Mouse (Mus musculus): ENCODE measurements around the gene En2.

DNA sequence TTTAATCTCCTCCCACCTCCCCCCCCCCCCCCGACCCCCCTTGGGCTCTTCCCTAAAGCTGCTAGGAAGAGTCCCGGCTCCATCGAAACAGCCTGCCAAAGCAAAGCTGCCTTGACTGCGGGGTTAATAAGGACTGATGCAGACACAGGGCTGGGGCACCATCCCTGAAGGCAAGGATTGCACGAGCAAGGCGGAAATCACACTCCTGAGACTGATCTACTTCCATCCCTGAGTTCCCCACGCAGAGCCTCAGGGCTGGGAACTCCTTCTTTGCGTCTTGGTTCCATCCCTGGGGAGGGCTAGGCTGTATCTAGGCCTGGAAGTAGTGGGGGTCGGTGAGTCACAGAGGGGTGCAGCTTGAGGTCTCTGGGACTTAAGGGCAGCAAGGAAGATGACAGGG lies 8.6 kb downstream of the En2 start:
- TF ChIP-seq CTCF (IDR thresholded peaks at IDR 0.05; ENCODE audit: borderline replicate concordance, control insufficient read depth, extremely low read depth, insufficient read depth, low read length, poor library complexity), result no peak
- TF ChIP-seq POLR2A (IDR thresholded peaks at IDR 0.05; ENCODE audit: control insufficient read depth, extremely low read depth, insufficient read depth, low read length, poor library complexity), result no peak
